10 mouse cellular contexts compared by ENCODE assay signal in genomic region chr17:86303401-86304243, GRCm38 (mm10).
A peak's percentile ranks its signal among the peaks of the same experiment; 100 is the strongest.
DNase-seq lines count a peak whose midpoint lies in the region; ATAC-seq lines count a peak whose summit lies in the region.
"Had no signal": no experiment of that assay in that cellular context is flagged by ENCODE, and none has a peak within 500 bp of the region (broad histone marks: within the 10 kb centered on the region; RNA-seq: fewer than 3 reads in every experiment).

No protein-coding gene starts in this region.

- H3K4me3 ChIP-seq in hindbrain, embryonic 12.5 days: no peak overlapping the region
- H3K4me3 ChIP-seq in hindbrain, embryonic 14.5 days (replicated peaks; ENCODE audit: low read length): no peak overlapping the region
- no peak overlapping the region for H3K4me3 ChIP-seq in neural tube, embryonic 13.5 days
- H3K4me3 ChIP-seq in neural tube, embryonic 15.5 days (replicated peaks): no peak overlapping the region

- H3K27me3 ChIP-seq in hindbrain, embryonic 12.5 days: no peaks in the 10 kb centered on the region
- H3K27me3 ChIP-seq in hindbrain, embryonic 14.5 days (ENCODE audit: control insufficient read depth, insufficient read depth, low read length): no peaks in the 10 kb centered on the region
- H3K27me3 ChIP-seq in neural tube, embryonic 13.5 days: no peaks in the 10 kb centered on the region
- no peaks in the 10 kb centered on the region for H3K27me3 ChIP-seq in neural tube, embryonic 15.5 days (replicated peaks)

- ATAC-seq in hindbrain, embryonic 12.5 days (ENCODE audit: low FRiP score): no peak
- no peak for ATAC-seq in hindbrain, embryonic 14.5 days (ENCODE audit: low FRiP score)
- no peak for ATAC-seq in neural tube, embryonic 13.5 days (ENCODE audit: low read depth)
- ATAC-seq in neural tube, embryonic 15.5 days (ENCODE audit: low FRiP score): no peak
- ATAC-seq: hindbrain, postnatal 0 days had no signal

- peaks cover 27% of the 10 kb centered on the region for H3K4me1 ChIP-seq in hindbrain, embryonic 12.5 days
- H3K4me1 ChIP-seq in hindbrain, embryonic 14.5 days (replicated peaks; ENCODE audit: control insufficient read depth, insufficient read depth, low read length): peaks cover 25% of the 10 kb centered on the region
- peaks cover 71% of the 10 kb centered on the region for H3K4me1 ChIP-seq in neural tube, embryonic 13.5 days (replicated peaks)
- H3K4me1 ChIP-seq in neural tube, embryonic 15.5 days: peaks cover 49% of the 10 kb centered on the region

- DNase-seq in hindbrain, embryonic 14.5 days (ENCODE audit: low spot score): no peak
- DNase-seq in liver: peak; percentile 69
- no peak for DNase-seq in right cerebral cortex, postnatal 4 days
- no peak for DNase-seq in B cell, adult 2 months
- DNase-seq in retina, embryonic 14.5 days (ENCODE audit: low spot score): no peak

- no peak overlapping the region for H3K9ac ChIP-seq in hindbrain, embryonic 12.5 days
- no peak overlapping the region for H3K9ac ChIP-seq in hindbrain, embryonic 14.5 days
- H3K9ac ChIP-seq in neural tube, embryonic 13.5 days: no peak overlapping the region
- H3K9ac ChIP-seq in neural tube, embryonic 15.5 days (replicated peaks): no peak overlapping the region

- 85% methylated on average over 19 of the region's 19 CpGs for whole genome bisulfite sequencing in hindbrain, embryonic 12.5 days
- 77% methylated on average over 19 of the region's 19 CpGs for WGBS in hindbrain, embryonic 14.5 days
- WGBS in neural tube, embryonic 13.5 days: 79% methylated on average over 19 of the region's 19 CpGs
- WGBS in neural tube, embryonic 15.5 days: 74% methylated on average over 19 of the region's 19 CpGs

- H3K4me2 ChIP-seq in hindbrain, embryonic 12.5 days (replicated peaks): no peak overlapping the region
- H3K4me2 ChIP-seq in hindbrain, embryonic 14.5 days (replicated peaks): no peak overlapping the region
- no peak overlapping the region for H3K4me2 ChIP-seq in neural tube, embryonic 13.5 days
- no peak overlapping the region for H3K4me2 ChIP-seq in neural tube, embryonic 15.5 days
- H3K4me2 ChIP-seq: midbrain, embryonic 11.5 days had no signal

- no peaks in the 10 kb centered on the region for H3K36me3 ChIP-seq in hindbrain, embryonic 12.5 days
- H3K36me3 ChIP-seq in hindbrain, embryonic 14.5 days (replicated peaks; ENCODE audit: control insufficient read depth, insufficient read depth): no peaks in the 10 kb centered on the region
- no peaks in the 10 kb centered on the region for H3K36me3 ChIP-seq in neural tube, embryonic 13.5 days
- H3K36me3 ChIP-seq in neural tube, embryonic 15.5 days: no peaks in the 10 kb centered on the region

- peak overlapping the region; percentile 45; the same call in 1 of the 2 replicates for H3K27ac ChIP-seq in hindbrain, embryonic 12.5 days
- H3K27ac ChIP-seq in hindbrain, embryonic 14.5 days: no peak overlapping the region
- peak overlapping the region; percentile 75 for H3K27ac ChIP-seq in neural tube, embryonic 13.5 days (replicated peaks)
- no peak overlapping the region for H3K27ac ChIP-seq in neural tube, embryonic 15.5 days (replicated peaks)
- H3K27ac ChIP-seq: hindbrain, postnatal 0 days had no signal

- H3K9me3 ChIP-seq in hindbrain, embryonic 12.5 days (replicated peaks): no peaks in the 10 kb centered on the region
- H3K9me3 ChIP-seq in hindbrain, embryonic 14.5 days (ENCODE audit: control insufficient read depth, low read length): no peaks in the 10 kb centered on the region
- no peaks in the 10 kb centered on the region for H3K9me3 ChIP-seq in neural tube, embryonic 13.5 days
- H3K9me3 ChIP-seq in neural tube, embryonic 15.5 days (replicated peaks): no peaks in the 10 kb centered on the region

Comparison
In these comparisons a context has a peak if more than half of its experiments do, and no peak if none do; other contexts are left out.
1. H3K27ac ChIP-seq: peak in hindbrain, embryonic 12.5 days (single experiment) and neural tube, embryonic 13.5 days (single experiment); none in hindbrain, embryonic 14.5 days (single experiment) and neural tube, embryonic 15.5 days (single experiment).